Mouse (Mus musculus) lung, postnatal 14 days (tissue): Measurements from ENCODE around the gene Rhobtb1.

ENCODE experiments used
- DNase-seq: peaks from one replicate; pipeline ENCODE4 v3.0.0; 2021

Gene Rhobtb1

DNA sequence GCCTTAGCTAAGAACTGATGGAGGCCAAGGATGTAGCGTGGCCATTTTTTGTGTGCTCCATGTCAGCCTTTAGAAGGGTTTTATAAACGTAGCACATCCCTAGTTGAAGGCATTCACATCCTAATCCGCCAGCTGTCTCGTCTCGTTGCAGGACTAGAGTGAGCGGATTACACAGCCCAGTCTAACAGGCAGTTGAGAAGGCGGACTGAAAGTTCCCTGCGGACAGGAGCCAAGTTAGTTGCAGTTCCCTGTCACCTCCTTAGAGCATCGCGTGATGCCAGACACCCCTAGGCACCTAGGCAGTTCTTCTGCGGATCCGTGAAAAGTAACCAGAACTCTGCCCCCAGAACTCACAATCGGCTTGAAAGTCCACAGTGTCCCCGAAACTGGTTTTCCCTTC is 60.7 kb downstream of the Rhobtb1 start:
- no peak for DNase-seq

- peak; percentile 79 for DNase-seq
These were observed 61.6 kb downstream of the Rhobtb1 start, which contains the start of gene A930033H14Rik for GRCm38 (mm10) chr10:69212542-69213440. Gene A930033H14Rik (minus strand): TSS chr10:69213098.

- DNase-seq, result peak; percentile 27
These were observed 62.2 kb downstream of the Rhobtb1 start for GRCm38 (mm10) chr10:69213451-69213877.

- DNase-seq, result no peak
These were observed 62.8 kb downstream of the Rhobtb1 start for GRCm38 (mm10) chr10:69213986-69214385.

GRCm38 (mm10) chr10:69217127-69217690 is 66.0 kb downstream of the Rhobtb1 start:
- DNase-seq, result no peak

DNA sequence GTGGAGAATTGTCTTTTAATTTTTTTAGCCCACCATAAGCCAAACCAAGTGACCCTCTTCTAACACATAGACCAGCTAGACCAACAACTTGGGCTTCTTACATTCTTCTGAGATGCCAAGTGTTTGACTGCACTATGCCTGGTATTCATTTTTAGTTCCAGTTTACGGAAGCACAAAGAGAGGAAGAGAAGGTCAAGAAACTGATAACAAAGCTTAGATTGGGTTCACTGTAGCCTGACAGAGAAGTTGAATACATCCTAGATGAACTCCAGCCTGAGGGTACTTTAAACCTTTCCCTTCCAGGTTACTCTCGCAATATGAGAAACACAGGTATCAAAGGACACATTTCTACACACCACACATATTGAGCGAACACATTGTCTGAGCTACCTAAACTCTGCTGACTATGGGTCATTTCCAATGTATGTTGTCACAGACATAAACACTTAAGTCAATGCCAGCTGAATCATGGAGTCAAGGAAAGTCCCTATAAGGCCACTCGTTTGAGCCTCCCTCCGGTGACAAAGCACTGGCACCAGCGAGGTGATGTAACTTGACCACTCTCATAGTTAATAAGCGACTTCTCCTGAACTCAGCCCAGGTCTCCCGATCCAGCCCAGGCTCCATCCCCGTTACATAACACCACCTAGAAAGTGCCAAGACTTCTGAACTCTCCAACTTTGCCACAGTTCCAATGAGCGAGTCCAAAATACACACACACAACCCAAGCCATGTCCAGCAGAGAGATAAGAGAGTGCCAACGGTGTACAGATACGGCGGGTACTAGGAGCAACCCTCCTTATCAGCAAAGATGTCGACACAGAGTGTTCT is 67.4 kb downstream of the Rhobtb1 start:
- DNase-seq, result peak; percentile 56

DNA sequence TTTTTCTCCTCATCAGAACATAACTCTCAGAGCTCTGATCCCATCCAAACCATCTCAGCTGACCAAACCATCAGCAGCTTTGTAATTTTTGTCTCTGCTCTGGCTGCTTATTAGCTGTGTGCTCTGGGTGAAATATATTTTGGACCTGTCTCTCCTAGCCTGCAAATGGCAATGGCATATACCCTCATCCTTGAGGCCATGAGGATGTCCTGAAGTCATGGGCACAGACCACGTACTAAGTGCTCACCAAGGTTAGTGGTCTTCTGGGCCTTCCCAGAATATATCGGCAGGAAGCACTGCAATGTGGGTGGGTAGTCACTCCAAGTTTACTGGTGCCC is 68.0 kb downstream of the Rhobtb1 start:
- no peak for DNase-seq

DNA sequence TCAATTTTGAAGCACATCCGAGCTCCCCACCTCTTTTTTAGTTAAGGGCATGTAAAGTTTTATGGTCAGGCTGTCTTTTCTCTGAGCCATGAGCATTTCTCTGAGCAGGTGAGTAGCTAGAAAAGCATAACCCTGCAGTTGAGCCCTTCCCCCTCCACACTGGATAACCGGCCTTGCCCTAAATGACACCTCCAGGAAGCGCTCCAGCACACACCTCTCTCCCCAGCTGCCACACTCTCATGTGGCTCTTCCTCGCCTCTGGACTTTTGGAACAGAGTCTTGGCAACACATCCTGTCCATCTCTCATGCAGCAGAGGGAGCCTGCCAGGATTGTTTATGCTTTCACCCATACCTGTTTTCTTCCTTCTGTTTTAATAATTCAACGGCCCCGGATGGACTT is 69.1 kb downstream of the Rhobtb1 start:
- no peak for DNase-seq

- DNase-seq, result no peak
These were observed 69.9 kb downstream of the Rhobtb1 start for GRCm38 (mm10) chr10:69221148-69221547.

DNA sequence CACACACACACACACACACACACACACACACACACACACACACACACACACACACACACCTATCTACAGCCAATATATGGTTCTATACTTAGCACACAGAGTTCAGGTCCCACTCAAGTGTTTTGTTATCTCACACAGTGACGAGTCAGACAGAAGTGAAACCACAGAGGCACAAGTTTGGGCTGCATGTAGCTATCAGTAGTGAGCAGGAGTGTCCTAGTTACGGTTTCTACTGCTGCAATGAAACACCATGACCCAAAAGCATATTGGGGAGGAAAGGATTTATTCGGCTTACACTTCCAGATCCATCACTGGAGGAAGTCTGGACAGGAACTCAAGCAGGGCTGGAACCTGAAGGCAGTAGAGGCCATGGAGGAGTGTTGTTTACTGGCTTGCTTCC is 70.7 kb downstream of the Rhobtb1 start:
- no peak for DNase-seq

- no peak for DNase-seq
These were observed 72.0 kb downstream of the Rhobtb1 start for GRCm38 (mm10) chr10:69223232-69223631.

DNA sequence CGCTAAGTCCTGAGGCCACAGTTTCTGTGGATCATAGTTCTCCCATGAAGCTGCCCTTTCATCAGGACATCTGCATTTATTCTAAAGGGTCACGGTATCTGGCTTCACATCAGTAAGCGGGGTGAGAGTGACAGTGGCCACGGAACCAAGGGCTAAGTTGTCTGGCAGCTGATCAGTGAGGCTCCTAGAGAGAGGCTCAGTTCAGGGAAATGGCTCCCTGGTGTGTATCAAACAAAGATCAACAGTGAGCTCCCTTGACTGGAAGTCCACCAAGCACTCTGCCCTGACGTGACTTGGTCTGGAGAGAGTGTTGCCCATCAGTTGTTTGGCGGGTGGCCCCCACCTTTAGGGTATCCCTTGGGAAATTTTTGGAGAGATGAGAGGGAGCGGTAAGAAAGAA is 73.0 kb downstream of the Rhobtb1 start:
- DNase-seq, result no peak

DNA sequence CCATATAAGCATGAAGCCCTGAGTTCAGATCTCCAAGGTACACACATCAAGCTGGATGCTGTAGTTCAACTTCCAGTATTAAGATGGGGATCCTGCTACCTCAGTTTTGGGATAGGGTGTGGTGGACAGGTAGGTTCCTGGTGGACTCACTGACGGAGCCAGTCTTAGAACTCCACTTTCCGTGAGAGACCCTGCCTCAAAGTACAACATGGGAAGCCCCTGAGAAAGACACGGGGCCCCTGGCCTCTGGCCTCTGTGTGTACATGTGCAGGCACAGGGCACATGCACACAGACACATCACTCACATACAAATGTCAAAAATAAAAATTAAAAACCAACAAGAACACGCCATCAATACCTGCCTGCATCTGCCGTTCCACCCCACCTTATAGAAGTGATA is 74.2 kb downstream of the Rhobtb1 start:
- no peak for DNase-seq

- no peak for DNase-seq
These were observed 74.7 kb downstream of the Rhobtb1 start for GRCm38 (mm10) chr10:69225951-69226350.

DNA sequence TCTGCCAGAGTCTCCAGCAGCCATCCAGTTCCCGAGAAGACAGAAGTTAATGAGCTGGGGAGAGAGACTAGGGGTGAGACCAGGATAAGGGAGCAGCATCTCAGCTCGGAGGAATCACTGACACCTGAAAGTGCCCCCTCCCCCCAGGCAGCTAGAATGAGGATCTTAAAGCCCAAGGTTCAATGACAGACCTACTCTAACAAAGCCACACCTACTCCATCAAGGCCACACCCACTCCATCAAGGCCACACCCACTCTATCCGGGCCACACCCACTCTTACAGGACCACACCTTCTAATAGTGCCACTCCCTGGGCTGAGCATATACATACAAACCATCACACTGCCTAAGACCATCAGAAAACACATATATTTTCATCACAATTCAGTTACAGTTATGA is 86.0 kb downstream of the Rhobtb1 start:
- no peak for DNase-seq

DNA sequence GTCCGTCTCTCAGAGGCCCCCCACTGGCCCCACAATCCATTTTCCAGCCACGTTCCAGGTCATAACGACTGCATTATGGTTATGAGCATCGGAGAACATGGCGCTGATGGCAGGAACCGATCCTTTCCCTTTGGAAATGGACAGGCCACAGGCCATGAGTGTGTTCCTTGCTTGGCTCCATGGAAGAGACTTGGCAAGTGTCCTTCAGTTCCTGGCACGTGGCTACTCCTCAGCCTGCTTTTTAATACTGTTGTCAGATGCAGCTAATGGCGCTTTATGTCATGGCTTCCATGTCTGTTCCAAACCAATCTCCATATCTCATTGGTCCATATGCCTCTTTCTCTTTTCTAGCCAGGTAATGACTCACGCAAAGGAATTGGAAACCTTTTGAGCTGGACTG is 86.5 kb downstream of the Rhobtb1 start:
- DNase-seq, result no peak

GRCm38 (mm10) chr10:69238311-69238710 is 87.1 kb downstream of the Rhobtb1 start:
- DNase-seq, result no peak

GRCm38 (mm10) chr10:69240530-69240929 is 89.3 kb downstream of the Rhobtb1 start:
- DNase-seq, result peak; percentile 72

GRCm38 (mm10) chr10:69245151-69245550 is 93.9 kb downstream of the Rhobtb1 start:
- DNase-seq, result no peak

- no peak for DNase-seq
These were observed 94.9 kb downstream of the Rhobtb1 start for GRCm38 (mm10) chr10:69245906-69246668.

DNA sequence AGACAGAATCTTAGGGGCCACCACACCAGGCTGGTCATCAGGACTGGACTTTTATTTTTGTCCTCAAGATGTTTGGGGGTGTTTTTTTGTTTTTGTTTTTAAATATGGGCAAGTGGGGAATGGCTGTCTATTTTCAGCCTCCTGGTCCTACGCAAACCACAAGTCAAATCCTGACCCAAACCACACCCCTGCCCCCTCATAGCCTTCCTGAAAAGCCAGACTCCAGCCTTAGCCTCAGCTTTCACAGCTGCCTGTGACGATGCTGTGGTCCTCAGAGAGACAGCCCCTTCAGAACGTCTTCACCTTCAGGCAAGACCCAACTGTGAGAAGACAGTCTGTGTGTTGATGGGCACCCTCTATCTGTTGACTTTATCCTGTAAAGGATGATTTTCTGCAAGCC is 95.5 kb downstream of the Rhobtb1 start:
- DNase-seq, result no peak

DNA sequence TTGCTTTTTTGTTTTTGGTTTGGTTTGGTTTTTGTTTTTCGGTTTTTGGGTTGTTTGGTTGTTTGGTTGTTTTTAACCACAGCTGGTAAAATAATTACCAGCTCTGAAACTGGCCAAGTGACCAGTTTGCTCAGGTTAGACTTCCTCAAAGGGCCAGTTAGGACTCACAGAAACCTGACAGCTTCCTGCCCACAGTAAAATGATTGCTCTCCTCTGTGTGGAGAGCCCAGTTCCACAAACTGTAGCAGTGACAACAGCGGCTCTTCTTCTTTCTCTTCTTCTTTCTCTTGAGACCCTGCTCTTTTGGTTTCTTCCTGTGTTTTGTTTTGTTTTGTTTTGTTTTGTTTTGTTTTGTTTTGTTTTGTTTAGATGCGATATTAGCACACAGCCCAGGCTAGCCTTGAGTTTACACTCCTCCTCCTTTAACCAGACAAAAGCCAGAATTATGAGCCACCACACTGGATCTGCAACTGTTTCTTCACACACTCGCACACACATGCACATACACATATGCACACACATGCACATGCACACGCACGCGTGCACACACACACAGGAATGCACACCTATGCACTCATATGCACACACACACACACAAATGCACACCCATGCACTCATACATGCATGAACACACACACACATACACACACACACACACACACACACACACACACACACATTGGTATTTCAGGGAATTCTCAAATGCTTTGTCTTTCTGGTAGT is 96.2 kb downstream of the Rhobtb1 start:
- DNase-seq, result no peak
